Mouse (Mus musculus) limb, embryonic 12.5 days (tissue): ENCODE measurements around the gene Apol8. TPM values are rescaled to one million over a fixed set of nuclear protein-coding genes. Genes with fewer than 3 reads are reported as not detected.

Experiments
- ATAC-seq: fragments of 200-750 bp; cut with Nextera tagmentation; 2 replicates; pipeline ENCODE4 v1.8.0; 2017; ENCODE audit warnings: low read depth, moderate TSS enrichment; ENCODE audit not compliant: insufficient number of reproducible peaks, insufficient read depth, low FRiP score, low TSS enrichment
- H3K27ac ChIP-seq: fragments of 300-500 bp; sonication (generic); 2 replicates; pipeline ENCODE4 v1.5.1; 2016; ENCODE audit warnings: mild to moderate bottlenecking, moderate library complexity
- H3K27me3 ChIP-seq: fragments of 300-500 bp; sonication (generic); 2 replicates; pipeline ENCODE4 v1.6.1; 2016; ENCODE audit warnings: mild to moderate bottlenecking, moderate library complexity
- H3K36me3 ChIP-seq: fragments of 300-500 bp; sonication (generic); 2 replicates; pipeline ENCODE4 v1.6.1; 2016; ENCODE audit warnings: mild to moderate bottlenecking, moderate library complexity
- H3K4me1 ChIP-seq: fragments of 300-500 bp; sonication (generic); replicated peaks from 2 replicates; pipeline ENCODE4 v1.6.1; 2016
- H3K4me2 ChIP-seq: fragments of 300-500 bp; sonication (generic); 2 replicates; pipeline ENCODE4 v1.6.1; 2016; ENCODE audit warnings: mild to moderate bottlenecking, moderate library complexity
- H3K4me3 ChIP-seq: fragments of 300-500 bp; sonication (generic); replicated peaks from 2 replicates; pipeline ENCODE4 v1.5.1; 2016; ENCODE audit warnings: mild to moderate bottlenecking
- H3K9ac ChIP-seq: fragments of 300-500 bp; sonication (generic); replicated peaks from 2 replicates; pipeline ENCODE4 v1.6.1; 2016; ENCODE audit warnings: mild to moderate bottlenecking, moderate library complexity
- H3K9me3 ChIP-seq: fragments of 300-500 bp; sonication (generic); 2 replicates; pipeline ENCODE4 v1.6.1; 2016; ENCODE audit warnings: mild to moderate bottlenecking, moderate library complexity
- WGBS: fragments of 180-500 bp; shearing (Covaris S2); methylation state at CpG from one replicate; pipeline ENCODE4 v1.1.7; 2016; 5-methylcytosine and 5-hydroxymethylcytosine counted together
- polyA plus RNA-seq: library from polyadenylated mRNA; unstranded; fragments of >200 nt; fragmentation: Nextera tagmentation; extraction: Ambion mirVana; gene quantifications from 2 replicates; pipeline ENCODE4 v1.2.1, GENCODE M21; 2016

The Apol8 gene
- polyA plus RNA-seq, 1 experiment from 2014 or later, result 0.23 TPM

DNA sequence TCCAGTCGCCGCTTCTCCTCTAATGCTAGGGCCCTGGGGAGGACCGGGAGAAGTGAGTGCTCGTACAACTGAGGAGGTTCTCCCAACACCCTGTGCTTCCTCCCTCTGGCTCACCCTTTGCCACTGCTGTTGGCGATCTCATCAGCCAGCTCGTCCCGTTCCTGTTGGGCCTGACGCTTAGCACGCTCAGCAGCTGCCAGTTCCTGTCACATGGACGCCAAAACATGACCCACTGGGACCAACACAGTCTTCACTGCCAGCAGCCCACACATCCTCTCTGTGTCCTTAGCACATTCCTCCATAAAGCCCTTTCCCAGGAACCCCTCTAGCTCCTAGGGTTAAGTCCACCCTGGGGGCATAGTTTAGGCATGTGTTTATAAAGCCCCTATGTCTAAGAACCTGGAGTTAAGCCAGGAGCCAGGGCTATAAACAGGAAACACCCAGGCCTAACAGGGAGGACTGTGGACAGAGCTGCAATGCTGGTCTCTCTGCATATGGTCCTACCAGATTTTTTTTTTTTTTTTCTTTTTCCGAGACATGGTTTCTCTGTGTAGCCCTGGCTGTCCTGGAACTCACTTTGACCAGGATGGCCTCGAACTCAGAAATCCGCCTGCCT lies 7.7 kb upstream of the Apol8 start:
- Histone ChIP-seq H3K27me3 (no peaks in the 10 kb centered on the region), H3K9ac (no peak overlapping the region), H3K9me3 (no peaks in the 10 kb centered on the region), H3K4me3 (no peak overlapping the region), H3K4me1 (0 out of 2 replicates have a peak, but pooled peaks cover 10% of the 10 kb centered on the region), H3K4me2 (no peak overlapping the region), H3K27ac (peak overlapping the region; percentile 31; the same call in 1 of the 2 replicates), H3K36me3 (peaks cover 96% of the 10 kb centered on the region)
- WGBS, result 73% methylated on average over 13 of the region's 13 CpGs
- 0 out of 2 replicates have a peak, but pooled peaks have one; percentile 27 for ATAC-seq

DNA sequence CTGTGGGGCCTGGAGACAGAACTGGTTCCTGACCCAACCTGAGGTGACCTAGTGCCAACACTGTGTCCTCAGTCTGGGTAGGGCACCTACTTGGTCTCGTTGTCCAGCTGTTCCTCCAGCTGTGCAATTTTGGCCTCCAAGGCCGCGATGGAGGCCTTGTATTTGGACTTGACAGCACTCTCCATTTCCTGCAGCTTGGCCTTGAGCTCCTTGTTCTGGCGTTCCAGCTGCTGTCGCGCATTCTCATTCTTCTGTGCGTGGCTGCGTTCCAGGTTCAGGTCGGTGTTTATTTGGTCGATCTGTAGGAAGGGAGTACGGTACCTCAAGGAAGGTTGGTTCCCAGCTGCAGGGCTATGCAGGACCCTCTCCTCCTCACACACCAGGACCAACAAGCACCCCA lies 6.9 kb upstream of the Apol8 start:
- Histone ChIP-seq H3K27ac (no peak overlapping the region), H3K27me3 (no peaks in the 10 kb centered on the region), H3K4me3 (no peak overlapping the region), H3K4me1 (0 out of 2 replicates have a peak, but pooled peaks cover 10% of the 10 kb centered on the region), H3K36me3 (peaks cover 88% of the 10 kb centered on the region), H3K9ac (no peak overlapping the region), H3K4me2 (no peak overlapping the region), H3K9me3 (no peaks in the 10 kb centered on the region)
- WGBS, result 94% methylated on average over 11 of the region's 11 CpGs
- no peak for ATAC-seq

DNA sequence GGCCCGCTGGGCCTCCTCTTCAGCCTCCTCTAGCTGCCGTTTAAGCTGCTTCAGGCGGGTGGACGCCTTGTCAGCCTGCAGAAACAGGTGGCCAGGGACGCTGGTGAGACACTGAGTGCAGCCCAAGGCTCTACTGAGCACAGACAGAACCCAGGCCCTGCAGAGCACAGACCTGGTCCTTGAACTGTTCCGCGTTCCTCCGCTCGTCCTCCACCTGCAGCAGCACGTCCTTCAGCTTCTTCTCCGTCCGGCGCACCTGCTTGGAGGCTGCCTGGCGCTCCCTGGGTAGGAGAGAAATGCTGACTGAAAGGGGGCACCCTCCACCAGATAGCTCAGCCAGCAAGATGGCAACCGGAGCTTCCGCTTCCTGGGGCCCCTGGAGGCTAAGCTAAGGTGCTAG lies 6.2 kb upstream of the Apol8 start:
- no peak for ATAC-seq

DNA sequence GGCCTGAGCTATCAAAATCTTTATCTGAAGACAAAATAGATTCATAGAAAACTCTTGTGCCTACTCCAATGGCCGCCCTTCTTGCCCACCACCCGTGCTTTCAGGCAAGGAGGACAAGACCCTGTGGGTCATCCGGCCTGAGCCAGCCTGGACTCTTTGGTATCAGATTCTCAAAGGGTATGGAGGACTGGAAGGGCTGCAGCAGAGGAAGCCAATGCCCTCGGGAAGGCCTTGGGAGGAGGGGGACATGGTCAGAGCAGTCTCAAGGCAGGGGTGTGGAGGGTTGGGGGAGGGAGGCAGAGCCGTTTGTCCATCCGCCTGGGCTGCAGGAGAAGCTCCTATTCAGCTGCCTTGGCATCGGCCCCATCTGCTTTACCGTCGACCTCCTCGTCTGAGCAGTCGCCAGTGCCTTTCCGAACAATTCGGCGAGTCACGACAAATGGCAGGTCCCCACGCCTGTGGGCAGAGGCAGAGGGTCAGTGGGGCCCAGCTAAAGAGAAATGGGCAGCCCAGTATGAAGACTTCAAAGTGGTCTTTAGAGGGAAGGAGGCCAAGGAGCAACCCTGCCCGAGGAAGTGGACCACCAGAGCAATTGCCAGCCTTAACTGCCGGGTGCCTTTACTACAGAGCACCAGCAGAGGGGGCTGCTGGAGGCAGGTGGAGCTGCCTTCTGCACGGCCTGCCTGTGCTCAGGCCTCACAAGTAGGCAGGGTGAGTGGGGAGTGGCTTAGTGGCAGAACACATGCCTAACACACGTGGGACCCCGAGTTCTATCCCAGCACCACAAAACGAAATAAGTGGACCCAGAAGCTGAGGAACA lies 5.0 kb upstream of the Apol8 start:
- Histone ChIP-seq H3K27me3 (no peaks in the 10 kb centered on the region), H3K4me1 (0 out of 2 replicates have a peak, but pooled peaks cover 12% of the 10 kb centered on the region), H3K36me3 (peaks cover 69% of the 10 kb centered on the region), H3K4me3 (no peak overlapping the region), H3K9ac (no peak overlapping the region), H3K27ac (no peak overlapping the region), H3K4me2 (no peak overlapping the region), H3K9me3 (no peaks in the 10 kb centered on the region)
- WGBS, result 76% methylated on average over 22 of the region's 22 CpGs
- ATAC-seq, result no peak

More for the DNA sequence above, 6.2 kb upstream of the Apol8 start:
- WGBS, result 87% methylated on average over 16 of the region's 16 CpGs
- H3K4me1 ChIP-seq, result 0 out of 2 replicates have a peak, but pooled peaks cover 10% of the 10 kb centered on the region
- no peak overlapping the region for H3K4me2 ChIP-seq
- H3K36me3 ChIP-seq, result peaks cover 82% of the 10 kb centered on the region
- no peaks in the 10 kb centered on the region for H3K27me3 ChIP-seq
- H3K9me3 ChIP-seq, result no peaks in the 10 kb centered on the region
- no peak overlapping the region for H3K27ac ChIP-seq
- no peak overlapping the region for H3K4me3 ChIP-seq
- H3K9ac ChIP-seq, result no peak overlapping the region

- 90% methylated on average over 7 of the region's 7 CpGs for WGBS
Observed at GRCm38 (mm10) chr15:77761083-77761482, 4.3 kb upstream of the Apol8 start.

GRCm38 (mm10) chr15:77760037-77760436 lies 3.2 kb upstream of the Apol8 start:
- H3K9ac ChIP-seq, result no peak overlapping the region
- 0 out of 2 replicates have a peak, but pooled peaks cover 10% of the 10 kb centered on the region for H3K4me1 ChIP-seq
- no peaks in the 10 kb centered on the region for H3K9me3 ChIP-seq
- no peak overlapping the region for H3K27ac ChIP-seq
- peaks cover 51% of the 10 kb centered on the region for H3K36me3 ChIP-seq
- no peaks in the 10 kb centered on the region for H3K27me3 ChIP-seq
- ATAC-seq, result no peak
- H3K4me2 ChIP-seq, result no peak overlapping the region
- WGBS, result 93% methylated on average over 16 of the region's 16 CpGs
- H3K4me3 ChIP-seq, result no peak overlapping the region

More at GRCm38 (mm10) chr15:77761083-77761482, 4.3 kb upstream of the Apol8 start:
- Histone ChIP-seq H3K4me3 (no peak overlapping the region), H3K27me3 (no peaks in the 10 kb centered on the region), H3K27ac (no peak overlapping the region), H3K9ac (no peak overlapping the region), H3K36me3 (peaks cover 62% of the 10 kb centered on the region), H3K4me1 (0 out of 2 replicates have a peak, but pooled peaks cover 13% of the 10 kb centered on the region), H3K9me3 (no peaks in the 10 kb centered on the region), H3K4me2 (no peak overlapping the region)
- ATAC-seq, result no peak

- H3K27ac ChIP-seq, result no peak overlapping the region
Observed at GRCm38 (mm10) chr15:77757586-77758226, 903 bp upstream of the Apol8 start.

GRCm38 (mm10) chr15:77756081-77756480 lies 722 bp downstream of the Apol8 start:
- H3K27me3 ChIP-seq, result 0 out of 2 replicates have a peak, but pooled peaks cover 8% of the 10 kb centered on the region
- H3K4me2 ChIP-seq, result no peak overlapping the region
- ATAC-seq, result no peak
- H3K36me3 ChIP-seq, result peaks cover 12% of the 10 kb centered on the region
- no peak overlapping the region for H3K9ac ChIP-seq
- no peak overlapping the region for H3K27ac ChIP-seq
- H3K4me1 ChIP-seq, result 0 out of 2 replicates have a peak, but pooled peaks cover 4% of the 10 kb centered on the region
- no peaks in the 10 kb centered on the region for H3K9me3 ChIP-seq
- H3K4me3 ChIP-seq, result no peak overlapping the region
- 64% methylated on average over 2 of the region's 2 CpGs for WGBS

More at GRCm38 (mm10) chr15:77757586-77758226, 903 bp upstream of the Apol8 start:
- 0 out of 2 replicates have a peak, but pooled peaks cover 4% of the 10 kb centered on the region for H3K4me1 ChIP-seq
- no peak overlapping the region for H3K4me2 ChIP-seq
- WGBS, result 81% methylated on average over 4 of the region's 4 CpGs
- no peak overlapping the region for H3K9ac ChIP-seq
- H3K27me3 ChIP-seq, result 0 out of 2 replicates have a peak, but pooled peaks cover 5% of the 10 kb centered on the region
- no peak for ATAC-seq
- no peaks in the 10 kb centered on the region for H3K9me3 ChIP-seq
- H3K4me3 ChIP-seq, result no peak overlapping the region
- H3K36me3 ChIP-seq, result peaks cover 28% of the 10 kb centered on the region

- Histone ChIP-seq H3K9ac (no peak overlapping the region), H3K4me1 (0 out of 2 replicates have a peak, but pooled peaks cover 4% of the 10 kb centered on the region), H3K4me2 (no peak overlapping the region), H3K9me3 (no peaks in the 10 kb centered on the region), H3K27ac (no peak overlapping the region), H3K4me3 (no peak overlapping the region), H3K27me3 (0 out of 2 replicates have a peak, but pooled peaks cover 8% of the 10 kb centered on the region), H3K36me3 (peaks cover 3% of the 10 kb centered on the region)
- no peak for ATAC-seq
- WGBS, result no CpG with 5 or more reads among the region's 2 CpGs
Observed at GRCm38 (mm10) chr15:77755132-77755531, 1.7 kb downstream of the Apol8 start.

GRCm38 (mm10) chr15:77752443-77752842 lies 4.4 kb downstream of the Apol8 start:
- 0 out of 2 replicates have a peak, but pooled peaks cover 8% of the 10 kb centered on the region for H3K27me3 ChIP-seq
- H3K9ac ChIP-seq, result no peak overlapping the region
- H3K36me3 ChIP-seq, result no peaks in the 10 kb centered on the region
- H3K4me2 ChIP-seq, result no peak overlapping the region
- 0 out of 2 replicates have a peak, but pooled peaks cover 4% of the 10 kb centered on the region for H3K4me1 ChIP-seq
- WGBS, result 65% methylated on average over 11 of the region's 11 CpGs
- H3K9me3 ChIP-seq, result 0 out of 2 replicates have a peak, but pooled peaks cover 9% of the 10 kb centered on the region
- no peak for ATAC-seq
- no peak overlapping the region for H3K4me3 ChIP-seq
- no peak overlapping the region for H3K27ac ChIP-seq
